Mouse (Mus musculus) myocyte (in vitro differentiated cells): ENCODE results near the gene Snrpg. TPM values are rescaled to one million over a fixed set of nuclear protein-coding genes. Genes with fewer than 3 reads are reported as not detected.

Experiments used
- H3K27me3 ChIP-seq: one replicate; pipeline ENCODE4 v1.6.1; 2011; ENCODE audit not compliant: control insufficient read depth, insufficient read depth, insufficient read length
- H3K36me3 ChIP-seq: one replicate; pipeline ENCODE4 v1.6.1; 2011; ENCODE audit not compliant: control insufficient read depth, insufficient read depth
- H3K4me2 ChIP-seq: one replicate; pipeline ENCODE4 v1.6.1; 2011; ENCODE audit warnings: low read depth, control low read depth
- H3K4me3 ChIP-seq: one replicate; pipeline ENCODE4 v1.5.1; 2011; ENCODE audit warnings: mild to moderate bottlenecking, control low read depth, moderate library complexity
- H3K79me2 ChIP-seq: one replicate; pipeline ENCODE4 v1.6.1; 2011; ENCODE audit not compliant: control insufficient read depth, insufficient read depth
- H3ac ChIP-seq: one replicate; pipeline ENCODE4 v1.6.1; 2011; ENCODE audit not compliant: control insufficient read depth, insufficient read length
- CEBPB ChIP-seq: IDR thresholded peaks from 2 replicates; pipeline ENCODE4 v1.6.1; 2011; ENCODE audit warnings: mild to moderate bottlenecking, moderate library complexity; ENCODE audit not compliant: poor library complexity, insufficient read depth, severe bottlenecking
- E2F4 ChIP-seq: IDR thresholded peaks from one replicate; pipeline ENCODE4 v1.6.1; 2011; ENCODE audit warnings: mild to moderate bottlenecking, control low read depth, moderate library complexity; ENCODE audit not compliant: insufficient read depth
- MAX ChIP-seq: IDR thresholded peaks from one replicate; pipeline ENCODE4 v1.6.1; 2011; ENCODE audit warnings: low read depth, mild to moderate bottlenecking, control low read depth
- MYOD1 ChIP-seq, 3 experiments: IDR thresholded peaks; one replicate each; pipeline ENCODE4 v1.6.1; 2011; ENCODE audit warnings: control low read depth in 2 of 3, low read depth in 2 of 3, mild to moderate bottlenecking in 2 of 3, moderate library complexity in 1 of 3; ENCODE audit not compliant: insufficient read length in 2 of 3, control insufficient read depth in 1 of 3
- MYOG ChIP-seq, 3 experiments: IDR thresholded peaks; one replicate each; pipeline ENCODE4 v1.6.1; 2011; ENCODE audit warnings: control low read depth in 2 of 3, low read depth in 2 of 3, mild to moderate bottlenecking in 2 of 3; ENCODE audit not compliant: insufficient read length in 2 of 3, control insufficient read depth in 1 of 3, insufficient read depth in 1 of 3
- POLR2A ChIP-seq: IDR thresholded peaks from one replicate; pipeline ENCODE4 v1.6.1; 2011; ENCODE audit warnings: low read depth, mild to moderate bottlenecking, control low read depth, moderate library complexity; ENCODE audit not compliant: insufficient read length
- POLR2AphosphoS2 ChIP-seq: IDR thresholded peaks from one replicate; pipeline ENCODE4 v1.6.1; 2011; ENCODE audit warnings: low read depth, control low read depth; ENCODE audit not compliant: insufficient read length
- REST ChIP-seq: IDR thresholded peaks from one replicate; pipeline ENCODE4 v1.6.1; 2011; ENCODE audit warnings: mild to moderate bottlenecking, control low read depth, moderate library complexity; ENCODE audit not compliant: insufficient read depth, insufficient read length
- SRF ChIP-seq: IDR thresholded peaks from one replicate; pipeline ENCODE4 v1.6.1; 2011; ENCODE audit warnings: low read depth; ENCODE audit not compliant: control insufficient read depth, insufficient read length
- TCF12 ChIP-seq: IDR thresholded peaks from one replicate; pipeline ENCODE4 v1.6.1; 2011; ENCODE audit warnings: mild to moderate bottlenecking, control low read depth; ENCODE audit not compliant: poor library complexity, insufficient read depth, severe bottlenecking
- TCF3 ChIP-seq: IDR thresholded peaks from one replicate; pipeline ENCODE4 v1.6.1; 2011; ENCODE audit warnings: low read depth, control low read depth; ENCODE audit not compliant: insufficient read length
- USF1 ChIP-seq: IDR thresholded peaks from one replicate; pipeline ENCODE4 v1.6.1; 2011; ENCODE audit warnings: low read depth, mild to moderate bottlenecking, control low read depth, moderate library complexity
- polyA plus RNA-seq: library from polyadenylated mRNA; unstranded; fragments of >200 nt; fragmentation: generic; extraction: Trizol; gene quantifications from one replicate; pipeline ENCODE4 v1.2.1, GENCODE M21; 2012; ENCODE audit warnings: missing spikeins

Snrpg gene
- polyA plus RNA-seq, 1 experiment: 188 TPM

- H3K4me3 ChIP-seq: peak overlapping the region; percentile 68
- H3ac ChIP-seq: peak overlapping the region; percentile 37
These were observed 26.3 kb downstream of the Snrpg start for GRCm38 (mm10) chr6:86397257-86397980.

GRCm38 (mm10) chr6:86398986-86399385 is 27.9 kb downstream of the Snrpg start:
- Histone ChIP-seq H3ac (no peak overlapping the region), H3K27me3 (no peaks in the 10 kb centered on the region), H3K4me3 (no peak overlapping the region), H3K36me3 (no peaks in the 10 kb centered on the region), H3K79me2 (peaks cover 14% of the 10 kb centered on the region), H3K4me2 (no peak overlapping the region)
- TF ChIP-seq POLR2AphosphoS2 (no peak), SRF (no peak), MAX (no peak), TCF12 (no peak), MYOG (IDR thresholded peaks at IDR 0.05; ENCODE audit: control insufficient read depth in 1 of 3, insufficient read depth in 1 of 3, insufficient read length in 2 of 3, low read depth in 2 of 3) (no peak), USF1 (no peak), REST (no peak), CEBPB (no peak), TCF3 (no peak), POLR2A (no peak)

More at GRCm38 (mm10) chr6:86397257-86397980, 26.3 kb downstream of the Snrpg start:
- H3K4me2 ChIP-seq: peak overlapping the region; percentile 85
- TF ChIP-seq POLR2A (no peak), MYOG (IDR thresholded peaks at IDR 0.05; ENCODE audit: control insufficient read depth in 1 of 3, insufficient read depth in 1 of 3, insufficient read length in 2 of 3, low read depth in 2 of 3) (no peak), TCF3 (no peak), SRF (no peak), E2F4 (no peak), MYOD1 (IDR thresholded peaks at IDR 0.05; ENCODE audit: control insufficient read depth in 1 of 3, insufficient read length in 2 of 3, low read depth in 2 of 3) (no peak), TCF12 (no peak), CEBPB (no peak), REST (no peak), MAX (no peak), USF1 (no peak), POLR2AphosphoS2 (no peak)
- H3K79me2 ChIP-seq: peaks cover 14% of the 10 kb centered on the region
- no peaks in the 10 kb centered on the region for H3K36me3 ChIP-seq
- no peaks in the 10 kb centered on the region for H3K27me3 ChIP-seq

- TF ChIP-seq TCF12 (no peak), REST (no peak), MYOD1 (IDR thresholded peaks at IDR 0.05; ENCODE audit: control insufficient read depth in 1 of 3, insufficient read length in 2 of 3, low read depth in 2 of 3) (no peak), TCF3 (no peak), E2F4 (no peak), POLR2A (no peak), POLR2AphosphoS2 (no peak), USF1 (no peak), CEBPB (no peak), MAX (no peak), MYOG (IDR thresholded peaks at IDR 0.05; ENCODE audit: control insufficient read depth in 1 of 3, insufficient read depth in 1 of 3, insufficient read length in 2 of 3, low read depth in 2 of 3) (no peak), SRF (no peak)
- Histone ChIP-seq H3K4me3 (no peak overlapping the region), H3K4me2 (no peak overlapping the region), H3ac (no peak overlapping the region), H3K36me3 (no peaks in the 10 kb centered on the region), H3K27me3 (no peaks in the 10 kb centered on the region), H3K79me2 (peaks cover 22% of the 10 kb centered on the region)
These were observed 28.9 kb downstream of the Snrpg start for GRCm38 (mm10) chr6:86399995-86400394.

DNA sequence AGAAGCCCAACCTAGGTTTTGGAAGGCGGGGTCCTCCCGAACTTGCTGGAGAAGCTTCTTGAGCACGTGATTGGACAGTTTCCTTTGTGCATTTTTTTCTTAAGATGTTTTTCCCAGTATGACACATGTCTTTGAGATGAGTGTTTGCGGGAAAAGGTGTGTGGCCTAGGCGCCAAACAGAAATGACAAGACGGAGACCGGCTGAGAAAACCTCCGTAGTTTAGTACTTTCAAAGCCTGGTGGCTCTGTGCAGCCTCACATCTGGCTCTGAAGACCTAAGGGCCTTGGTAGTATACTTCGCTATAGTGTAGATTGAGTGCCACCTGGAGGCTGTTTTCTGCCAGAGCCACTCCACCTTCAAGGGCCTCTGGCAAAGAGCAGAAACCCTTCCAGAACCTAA is 29.9 kb downstream of the Snrpg start:
- Histone ChIP-seq H3ac (no peak overlapping the region), H3K79me2 (peaks cover 22% of the 10 kb centered on the region)

More for the DNA sequence above, 29.9 kb downstream of the Snrpg start:
- Histone ChIP-seq H3K4me2 (peak overlapping the region; percentile 58), H3K27me3 (no peaks in the 10 kb centered on the region), H3K4me3 (no peak overlapping the region), H3K36me3 (no peaks in the 10 kb centered on the region)
- TF ChIP-seq SRF: no peak
- TF ChIP-seq POLR2A: no peak
- TF ChIP-seq REST: no peak
- no peak for TF ChIP-seq TCF3
- TF ChIP-seq TCF12: no peak
- TF ChIP-seq MAX: no peak
- TF ChIP-seq MYOG (IDR thresholded peaks at IDR 0.05; ENCODE audit: control insufficient read depth in 1 of 3, insufficient read depth in 1 of 3, insufficient read length in 2 of 3, low read depth in 2 of 3): no peak
- peak; percentile 68 for TF ChIP-seq USF1
